Mouse (Mus musculus) lung, postnatal 0 days (tissue): ENCODE measurements around the gene Gm10577. TPM values are rescaled to one million over a fixed set of nuclear protein-coding genes. Genes with fewer than 3 reads are reported as not detected.

Source experiments
- ATAC-seq: fragments of 200-750 bp; cut with Nextera tagmentation; 2 replicates; pipeline ENCODE4 v1.8.0; 2017; ENCODE audit warnings: moderate library complexity
- DNase-seq: peaks from one replicate; pipeline ENCODE4 v3.0.0-alpha.2; 2016; ENCODE audit warnings: low spot score
- H3K27ac ChIP-seq: fragments of 300-500 bp; sonication (generic); 2 replicates; pipeline ENCODE4 v1.5.1; 2014; ENCODE audit warnings: antibody characterized with exemption, mild to moderate bottlenecking, low read length, mixed read lengths
- H3K27me3 ChIP-seq: fragments of 300-500 bp; sonication (generic); replicated peaks from 2 replicates; pipeline ENCODE4 v1.6.1; 2014; ENCODE audit warnings: low read length, mixed read lengths; ENCODE audit not compliant: insufficient read depth
- H3K36me3 ChIP-seq: fragments of 300-500 bp; sonication (generic); 2 replicates; pipeline ENCODE4 v1.6.1; 2014; ENCODE audit warnings: low read length, mixed read lengths; ENCODE audit not compliant: insufficient read depth
- H3K4me1 ChIP-seq: fragments of 300-500 bp; sonication (generic); 2 replicates; pipeline ENCODE4 v1.6.1; 2014; ENCODE audit warnings: antibody characterized with exemption, low read depth, low read length, mixed read lengths; ENCODE audit not compliant: insufficient read depth
- H3K4me2 ChIP-seq: fragments of 300-500 bp; sonication (generic); replicated peaks from 2 replicates; pipeline ENCODE4 v1.6.1; 2014; ENCODE audit warnings: low read depth, mild to moderate bottlenecking, low read length, moderate library complexity, mixed read lengths
- H3K4me3 ChIP-seq: fragments of 300-500 bp; sonication (generic); 2 replicates; pipeline ENCODE4 v1.5.1; 2014; ENCODE audit warnings: low read depth, low read length
- H3K9ac ChIP-seq: fragments of 300-500 bp; sonication (generic); replicated peaks from 2 replicates; pipeline ENCODE4 v1.6.1; 2014; ENCODE audit warnings: low read depth, mild to moderate bottlenecking
- H3K9me3 ChIP-seq: fragments of 300-500 bp; sonication (generic); 2 replicates; pipeline ENCODE4 v1.6.1; 2016; ENCODE audit warnings: low read length, mixed read lengths
- CTCF ChIP-seq: IDR thresholded peaks from 2 replicates; pipeline ENCODE4 v1.5.1; 2016; ENCODE audit warnings: antibody characterized with exemption, mild to moderate bottlenecking
- EP300 ChIP-seq: IDR thresholded peaks from 2 replicates; pipeline ENCODE4 v1.6.1; 2016; ENCODE audit warnings: antibody characterized with exemption, mild to moderate bottlenecking, control low read depth
- WGBS: fragments of 180-500 bp; shearing (Covaris S2); extraction: QIAGEN DNeasy Blood & Tissue Kit; methylation state at CpG from one replicate; pipeline ENCODE4 v1.1.7; 2014; 5-methylcytosine and 5-hydroxymethylcytosine counted together
- polyA plus RNA-seq: library from polyadenylated mRNA; unstranded; fragments of >200 nt; fragmentation: Nextera tagmentation; extraction: Ambion mirVana; gene quantifications from 2 replicates; pipeline ENCODE4 v1.2.1, GENCODE M21; 2015

Gene Gm10577
- polyA plus RNA-seq, 1 experiment from 2014 or later, result not detected

GRCm38 (mm10) chr4:101044149-101044548 is 23.7 kb upstream of the Gm10577 start:
- Histone ChIP-seq H3K4me2 (no peak overlapping the region), H3K27me3 (no peaks in the 10 kb centered on the region), H3K4me3 (no peak overlapping the region), H3K36me3 (no peaks in the 10 kb centered on the region), H3K9ac (no peak overlapping the region), H3K27ac (no peak overlapping the region), H3K9me3 (no peaks in the 10 kb centered on the region), H3K4me1 (peaks cover 3% of the 10 kb centered on the region; the same call in 1 of the 2 replicates)
- TF ChIP-seq EP300 (no peak), CTCF (no peak)
- ATAC-seq (no peak), DNase-seq (no peak)

- Histone ChIP-seq H3K9ac (no peak overlapping the region), H3K9me3 (no peaks in the 10 kb centered on the region), H3K4me2 (no peak overlapping the region), H3K36me3 (no peaks in the 10 kb centered on the region), H3K27ac (no peak overlapping the region), H3K4me1 (peaks cover 3% of the 10 kb centered on the region; the same call in 1 of the 2 replicates), H3K27me3 (no peaks in the 10 kb centered on the region), H3K4me3 (no peak overlapping the region)
- ATAC-seq (peak; percentile 87), DNase-seq (peak; percentile 71)
- WGBS, result 55% methylated on average over 2 of the region's 2 CpGs
- TF ChIP-seq CTCF (no peak), EP300 (0 out of 2 replicates have a peak, but pooled peaks have one; percentile 17)
Measured at GRCm38 (mm10) chr4:101043691-101044090, 23.2 kb upstream of the Gm10577 start.

GRCm38 (mm10) chr4:101037156-101037555 is 16.7 kb upstream of the Gm10577 start:
- DNase-seq, result no peak
- Histone ChIP-seq H3K27me3 (no peaks in the 10 kb centered on the region), H3K9me3 (no peaks in the 10 kb centered on the region), H3K4me1 (no peaks in the 10 kb centered on the region), H3K4me2 (no peak overlapping the region), H3K27ac (no peak overlapping the region), H3K36me3 (no peaks in the 10 kb centered on the region), H3K9ac (no peak overlapping the region), H3K4me3 (no peak overlapping the region)
- TF ChIP-seq CTCF (no peak), EP300 (no peak)
- no peak for ATAC-seq
- 69% methylated on average over 7 of the region's 7 CpGs for WGBS

DNA sequence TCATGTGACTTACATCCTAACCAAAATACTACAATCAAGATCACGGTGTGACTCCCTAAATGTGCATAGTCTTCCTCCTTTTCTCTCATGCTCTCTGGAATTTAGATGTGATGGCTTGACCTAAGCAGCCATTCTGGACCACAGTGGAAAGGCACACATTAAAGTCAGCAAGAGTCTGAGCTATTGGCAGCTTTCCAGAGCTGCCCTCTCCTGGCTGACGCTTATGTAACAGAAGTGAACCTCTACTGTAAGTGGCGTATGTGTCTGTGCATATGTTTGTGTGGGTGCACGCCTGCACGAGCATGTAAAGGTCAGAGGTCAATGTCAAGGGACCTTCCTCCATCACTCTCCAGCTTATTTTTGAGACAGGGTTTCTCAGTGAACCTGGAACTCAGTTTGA is 14.6 kb upstream of the Gm10577 start:
- 47% methylated on average over 5 of the region's 5 CpGs for WGBS
- Histone ChIP-seq H3K36me3 (no peaks in the 10 kb centered on the region), H3K9me3 (no peaks in the 10 kb centered on the region), H3K27ac (no peak overlapping the region), H3K27me3 (no peaks in the 10 kb centered on the region), H3K4me1 (no peaks in the 10 kb centered on the region), H3K4me2 (no peak overlapping the region), H3K4me3 (no peak overlapping the region), H3K9ac (no peak overlapping the region)
- TF ChIP-seq EP300, result no peak
- no peak for TF ChIP-seq CTCF
- ATAC-seq, result no peak
- DNase-seq, result no peak

- H3K27me3 ChIP-seq, result no peaks in the 10 kb centered on the region
- TF ChIP-seq EP300 (no peak), CTCF (no peak)
- H3K9ac ChIP-seq, result no peak overlapping the region
- H3K9me3 ChIP-seq, result no peaks in the 10 kb centered on the region
- no peak overlapping the region for H3K27ac ChIP-seq
- no peaks in the 10 kb centered on the region for H3K4me1 ChIP-seq
- no peaks in the 10 kb centered on the region for H3K36me3 ChIP-seq
- no peak overlapping the region for H3K4me2 ChIP-seq
- 34% methylated on average over 3 of the region's 3 CpGs for WGBS
- DNase-seq, result peak; percentile 79
- H3K4me3 ChIP-seq, result no peak overlapping the region
- peak; percentile 70; the same call in 1 of the 2 replicates for ATAC-seq
Measured at GRCm38 (mm10) chr4:101033047-101033446, 12.6 kb upstream of the Gm10577 start.

- 56% methylated on average over 9 of the region's 9 CpGs for WGBS
Measured at GRCm38 (mm10) chr4:101027852-101028411, 7.4 kb upstream of the Gm10577 start.

More at GRCm38 (mm10) chr4:101027852-101028411, 7.4 kb upstream of the Gm10577 start:
- no peak overlapping the region for H3K9ac ChIP-seq
- no peaks in the 10 kb centered on the region for H3K4me1 ChIP-seq
- DNase-seq (peak; percentile 86), ATAC-seq (peak; percentile 79)
- H3K9me3 ChIP-seq, result no peaks in the 10 kb centered on the region
- no peak overlapping the region for H3K4me2 ChIP-seq
- TF ChIP-seq EP300 (peak; percentile 87), CTCF (peak; percentile 17)
- no peak overlapping the region for H3K27ac ChIP-seq
- no peaks in the 10 kb centered on the region for H3K27me3 ChIP-seq
- H3K36me3 ChIP-seq, result no peaks in the 10 kb centered on the region
- no peak overlapping the region for H3K4me3 ChIP-seq
